Mouse (Mus musculus) liver, embryonic 13.5 days (tissue): ENCODE measurements around the gene Tbx18. TPM values are rescaled to one million over a fixed set of nuclear protein-coding genes. Genes with fewer than 3 reads are reported as not detected.

ENCODE experiments used
- ATAC-seq: fragments of 200-750 bp; cut with Nextera tagmentation; 2 replicates; pipeline ENCODE4 v1.8.0; 2017; ENCODE audit warnings: low read depth, mild to moderate bottlenecking, moderate number of reproducible peaks, moderate library complexity
- DNase-seq: peaks from one replicate; pipeline ENCODE4 v3.0.0; 2022
- H3K27ac ChIP-seq: fragments of 300-500 bp; sonication (generic); 2 replicates; pipeline ENCODE4 v1.5.1; 2015; ENCODE audit warnings: moderate library complexity, mild to moderate bottlenecking, inconsistent platforms
- H3K27me3 ChIP-seq: fragments of 300-500 bp; sonication (generic); 2 replicates; pipeline ENCODE4 v1.6.1; 2015; ENCODE audit warnings: mild to moderate bottlenecking, inconsistent platforms
- H3K36me3 ChIP-seq: fragments of 300-500 bp; sonication (generic); 2 replicates; pipeline ENCODE4 v1.6.1; 2015; ENCODE audit warnings: mild to moderate bottlenecking, inconsistent platforms
- H3K4me1 ChIP-seq: fragments of 300-500 bp; sonication (generic); replicated peaks from 2 replicates; pipeline ENCODE4 v1.6.1; 2015; ENCODE audit warnings: inconsistent platforms
- H3K4me2 ChIP-seq: fragments of 300-500 bp; sonication (generic); 2 replicates; pipeline ENCODE4 v1.6.1; 2015; ENCODE audit warnings: inconsistent platforms, mild to moderate bottlenecking, moderate library complexity
- H3K4me3 ChIP-seq: fragments of 300-500 bp; sonication (generic); replicated peaks from 2 replicates; pipeline ENCODE4 v1.5.1; 2015; ENCODE audit warnings: mild to moderate bottlenecking, inconsistent platforms
- H3K9ac ChIP-seq: fragments of 300-500 bp; sonication (generic); 2 replicates; pipeline ENCODE4 v1.6.1; 2015; ENCODE audit warnings: mild to moderate bottlenecking, inconsistent platforms
- H3K9me3 ChIP-seq: fragments of 300-500 bp; sonication (generic); replicated peaks from 2 replicates; pipeline ENCODE4 v1.6.1; 2016; ENCODE audit warnings: inconsistent platforms
- WGBS: fragments of 180-500 bp; shearing (Covaris S2); methylation state at CpG from one replicate; pipeline ENCODE4 v1.1.7; 2015; ENCODE audit not compliant: insufficient replicate concordance; 5-methylcytosine and 5-hydroxymethylcytosine counted together
- polyA plus RNA-seq: library from polyadenylated mRNA; unstranded; fragments of >200 nt; fragmentation: Nextera tagmentation; extraction: Ambion mirVana; gene quantifications from 2 replicates; pipeline ENCODE4 v1.2.1, GENCODE M21; 2015

Tbx18 gene
- polyA plus RNA-seq, 1 experiment from 2014 or later: 0.10 TPM

DNA sequence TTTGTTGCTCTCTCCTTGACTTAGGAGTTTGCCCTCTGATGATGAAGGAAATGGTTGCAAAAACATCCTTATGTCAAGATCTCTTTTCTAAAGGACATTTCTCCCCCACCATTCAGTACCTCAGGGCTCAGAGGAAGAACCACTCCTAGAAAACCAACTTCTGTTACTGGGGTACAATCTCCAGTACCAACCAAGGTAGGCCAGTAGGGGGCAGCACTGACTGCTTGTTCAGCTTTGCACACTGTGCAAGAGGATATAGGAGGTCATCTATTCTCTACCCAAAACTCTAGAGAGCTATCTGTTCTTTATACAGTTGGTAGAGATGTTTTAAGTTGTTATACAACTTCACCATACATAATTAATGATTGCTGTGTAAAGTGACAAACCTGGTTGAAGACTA is 22.9 kb downstream of the Tbx18 start:
- no peak overlapping the region for H3K4me3 ChIP-seq
- ATAC-seq (no peak), DNase-seq (no peak)
- no peak overlapping the region for H3K27ac ChIP-seq
- no peak overlapping the region for H3K4me2 ChIP-seq
- no peaks in the 10 kb centered on the region for H3K9me3 ChIP-seq
- H3K4me1 ChIP-seq: no peaks in the 10 kb centered on the region
- H3K9ac ChIP-seq: no peak overlapping the region
- no peaks in the 10 kb centered on the region for H3K36me3 ChIP-seq
- no peaks in the 10 kb centered on the region for H3K27me3 ChIP-seq

DNA sequence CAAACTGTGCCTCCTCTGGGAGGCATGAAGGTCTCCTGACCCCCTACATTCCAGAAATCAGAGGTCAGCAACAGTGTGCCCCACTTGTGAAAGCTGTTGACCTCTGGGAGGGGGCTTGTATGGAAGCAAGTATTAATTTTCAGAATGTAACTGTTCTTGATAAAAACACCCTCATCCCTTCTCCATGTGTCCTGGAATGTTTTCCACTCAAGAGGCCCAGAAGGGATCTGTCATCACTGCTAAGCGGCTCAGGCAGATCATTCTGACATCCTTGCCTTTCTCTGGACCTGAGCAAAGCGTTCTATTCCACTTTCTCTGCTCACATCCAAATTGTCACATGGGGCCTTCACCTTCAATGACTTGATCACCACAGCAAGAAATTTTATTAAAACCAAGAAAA is 28.8 kb downstream of the Tbx18 start:
- no peaks in the 10 kb centered on the region for H3K4me1 ChIP-seq
- H3K4me2 ChIP-seq: no peak overlapping the region
- 64% methylated on average over 2 of the region's 2 CpGs for WGBS
- no peak overlapping the region for H3K9ac ChIP-seq
- ATAC-seq: no peak
- no peak overlapping the region for H3K4me3 ChIP-seq
- H3K9me3 ChIP-seq: no peaks in the 10 kb centered on the region
- no peak for DNase-seq
- no peak overlapping the region for H3K27ac ChIP-seq
- H3K36me3 ChIP-seq: no peaks in the 10 kb centered on the region
- no peaks in the 10 kb centered on the region for H3K27me3 ChIP-seq

GRCm38 (mm10) chr9:87686981-87687380 is 44.1 kb downstream of the Tbx18 start:
- Histone ChIP-seq H3K27me3 (no peaks in the 10 kb centered on the region), H3K9ac (no peak overlapping the region), H3K36me3 (no peaks in the 10 kb centered on the region), H3K27ac (no peak overlapping the region), H3K4me2 (no peak overlapping the region), H3K4me3 (no peak overlapping the region), H3K9me3 (no peaks in the 10 kb centered on the region), H3K4me1 (no peaks in the 10 kb centered on the region)
- whole genome bisulfite sequencing: 67% methylated on average over 9 of the region's 9 CpGs
- DNase-seq: no peak
- no peak for ATAC-seq

DNA sequence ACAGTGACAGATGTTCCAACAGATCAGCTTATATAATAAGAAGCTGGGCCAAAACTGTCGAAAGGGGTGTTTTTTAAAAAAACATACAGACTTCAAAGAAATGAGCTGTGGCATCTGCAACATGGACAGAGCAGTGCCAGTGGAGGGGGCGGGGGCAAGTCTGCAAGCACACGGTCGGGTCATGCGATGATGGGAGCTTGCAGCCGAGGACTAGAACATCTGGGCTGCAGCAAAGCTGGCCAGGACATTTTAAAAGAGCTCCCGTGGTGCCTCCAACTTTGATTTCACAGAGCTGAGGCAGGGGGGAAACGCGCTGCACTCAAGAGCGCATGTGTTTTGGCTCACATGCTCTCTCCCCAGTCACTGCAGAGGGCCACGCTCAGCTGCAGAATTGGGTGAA is 48.8 kb downstream of the Tbx18 start:
- H3K36me3 ChIP-seq: no peaks in the 10 kb centered on the region
- H3K4me1 ChIP-seq: no peaks in the 10 kb centered on the region
- H3K27me3 ChIP-seq: no peaks in the 10 kb centered on the region
- H3K4me2 ChIP-seq: no peak overlapping the region
- no peak for DNase-seq
- H3K9me3 ChIP-seq: no peaks in the 10 kb centered on the region
- H3K4me3 ChIP-seq: no peak overlapping the region
- 66% methylated on average over 11 of the region's 11 CpGs for WGBS
- H3K27ac ChIP-seq: no peak overlapping the region
- no peak overlapping the region for H3K9ac ChIP-seq
- ATAC-seq: no peak
